Comparison of ENCODE assay signal across 15 mouse cellular contexts in the genomic region with DNA sequence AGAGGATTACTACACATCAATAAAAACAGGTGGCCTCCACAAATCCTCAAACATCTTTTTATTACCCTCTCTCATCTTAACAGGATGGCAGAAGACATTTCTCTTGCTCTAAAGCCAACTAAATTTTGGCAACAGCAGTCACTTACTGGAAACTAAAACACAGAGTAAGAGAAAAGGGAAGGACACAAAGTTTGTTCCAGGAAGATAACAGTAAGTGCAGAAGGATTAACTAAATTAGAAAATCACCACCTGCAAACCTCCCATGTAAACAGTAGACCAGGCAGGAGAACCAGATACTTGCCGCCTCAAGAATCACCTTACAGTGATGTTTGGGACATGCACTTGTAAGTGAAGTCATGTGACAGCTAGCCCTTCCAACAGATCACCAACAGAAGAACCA.
"Had no signal": no experiment of that assay in that cellular context is flagged by ENCODE, and none has a peak within 500 bp of the region (broad histone marks: within the 10 kb centered on the region; RNA-seq: fewer than 3 reads in every experiment).

No protein-coding gene starts in this region.

- H3K9me3 ChIP-seq: midbrain, embryonic 10.5 days; midbrain, embryonic 12.5 days; neural tube, embryonic 12.5 days; stomach, embryonic 15.5 days had no signal

- ATAC-seq: midbrain, embryonic 16.5 days had no signal

- H3K9ac ChIP-seq: lung, embryonic 14.5 days; midbrain, embryonic 12.5 days; neural tube, embryonic 12.5 days; stomach, embryonic 15.5 days had no signal

- H3K4me2 ChIP-seq: lung, embryonic 14.5 days; midbrain, embryonic 12.5 days; neural tube, embryonic 12.5 days; stomach, embryonic 15.5 days had no signal

- H3K27ac ChIP-seq: midbrain, embryonic 10.5 days; midbrain, embryonic 12.5 days; neural tube, embryonic 12.5 days; stomach, embryonic 15.5 days; stomach, postnatal 0 days had no signal

- H3K4me3 ChIP-seq: midbrain, embryonic 10.5 days; midbrain, embryonic 12.5 days; neural tube, embryonic 12.5 days; stomach, embryonic 15.5 days had no signal

- H3K27me3 ChIP-seq: midbrain, embryonic 12.5 days; neural tube, embryonic 12.5 days; stomach, embryonic 15.5 days had no signal

- DNase-seq: lung, adult 18-20 months; lung, embryonic 14.5 days; lung, postnatal 10 days; lung, postnatal 4 days; midbrain, embryonic 14.5 days; right cerebral cortex, postnatal 14 days; thymus, adult 2 months; thymus, postnatal 25 days; thymus, postnatal 4 days had no signal

- H3K36me3 ChIP-seq: midbrain, embryonic 12.5 days; neural tube, embryonic 12.5 days; stomach, embryonic 15.5 days had no signal
